Mouse (Mus musculus): Measurements from ENCODE around the gene Obsl1.

GRCm38 (mm10) chr1:75530546-75530945, 24.3 kb upstream of the Obsl1 start:
- TF ChIP-seq CTCF (IDR thresholded peaks at IDR 0.05; ENCODE audit: borderline replicate concordance, extremely low read depth, insufficient read depth, insufficient read length) = no peak
- no peak for TF ChIP-seq POLR2A (IDR thresholded peaks at IDR 0.05; ENCODE audit: borderline replicate concordance, extremely low read depth, insufficient read depth, insufficient read length, poor library complexity, severe bottlenecking)
